Mouse (Mus musculus) erythroblast, embryonic 14.5 days (primary cell): Measurements from ENCODE around the gene Cdc42bpa. TPM values are rescaled to one million over a fixed set of nuclear protein-coding genes. Genes with fewer than 3 reads are reported as not detected.

ENCODE experiments used
- H3K27me3 ChIP-seq: 2 replicates; pipeline ENCODE4 v1.6.1; 2012; ENCODE audit warnings: inconsistent platforms; ENCODE audit not compliant: control insufficient read depth
- H3K36me3 ChIP-seq: 2 replicates; pipeline ENCODE4 v1.6.1; 2012; ENCODE audit warnings: mild to moderate bottlenecking, inconsistent platforms; ENCODE audit not compliant: control insufficient read depth
- H3K4me1 ChIP-seq: 2 replicates; pipeline ENCODE4 v1.6.1; 2012; ENCODE audit warnings: inconsistent platforms; ENCODE audit not compliant: control insufficient read depth
- H3K4me3 ChIP-seq: replicated peaks from 2 replicates; pipeline ENCODE3; 2012; ENCODE audit warnings: moderate library complexity, mild to moderate bottlenecking, inconsistent platforms
- H3K9me3 ChIP-seq: 2 replicates; pipeline ENCODE4 v1.6.1; 2012; ENCODE audit warnings: low read length, inconsistent platforms, mixed read lengths; ENCODE audit not compliant: control insufficient read depth
- GATA1 ChIP-seq: IDR thresholded peaks from 2 replicates; pipeline ENCODE4 v1.6.1; 2012; ENCODE audit warnings: low read length, inconsistent platforms, mixed read lengths
- TAL1 ChIP-seq: IDR thresholded peaks from 3 replicates; pipeline ENCODE4 v1.6.1; 2012; ENCODE audit warnings: low read length, inconsistent platforms, mixed read lengths
- polyA plus RNA-seq: library from polyadenylated mRNA; stranded (reverse); fragments of >175 nt; gene quantifications from 2 replicates; pipeline ENCODE4 v1.2.3, GENCODE M21; 2012

Cdc42bpa gene
- polyA plus RNA-seq, 1 experiment = 2.3 TPM

DNA sequence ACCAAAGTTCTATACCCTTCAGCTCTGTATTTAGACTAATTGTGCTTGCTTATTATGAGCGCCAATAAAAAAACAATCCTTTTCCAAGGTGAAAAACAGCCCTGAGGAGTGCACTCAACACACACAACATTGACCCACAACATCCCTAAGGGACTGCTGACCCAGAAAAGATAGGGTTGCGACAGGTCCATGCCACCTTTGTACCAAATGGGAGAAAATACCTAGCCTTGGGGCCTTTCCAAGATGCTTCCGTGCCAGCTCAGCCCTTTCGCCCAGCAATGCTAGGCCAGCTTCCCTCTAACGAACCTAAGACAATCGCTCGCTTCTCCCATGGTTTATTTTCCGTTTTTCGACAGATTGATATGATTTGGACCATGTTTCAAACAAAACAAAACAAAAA lies 236.2 kb downstream of the Cdc42bpa start:
- Histone ChIP-seq H3K36me3 (no peaks in the 10 kb centered on the region), H3K4me3 (peak overlapping the region; percentile 78), H3K4me1 (peaks cover 29% of the 10 kb centered on the region), H3K27me3 (peaks cover 10% of the 10 kb centered on the region), H3K9me3 (no peaks in the 10 kb centered on the region)
- TF ChIP-seq TAL1 = no peak

DNA sequence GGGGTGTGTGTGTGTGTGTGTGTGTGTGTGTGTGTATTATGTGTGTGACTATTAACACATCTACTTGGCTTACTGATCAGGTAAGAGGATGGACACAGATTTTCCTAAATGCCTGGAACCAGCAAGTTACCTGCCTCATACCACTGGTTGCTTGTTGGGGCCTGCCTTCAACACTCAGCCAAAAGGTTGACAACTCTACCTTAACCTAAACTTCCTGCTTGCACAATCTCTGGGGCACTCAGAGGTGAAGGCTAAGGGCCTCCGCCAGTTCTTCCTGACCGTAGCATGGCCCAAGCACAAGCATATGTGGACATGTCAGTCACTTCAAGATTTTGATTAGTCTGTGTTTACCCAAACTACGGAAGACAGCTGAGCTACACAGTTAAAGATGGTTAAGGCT lies 237.7 kb downstream of the Cdc42bpa start:
- H3K4me1 ChIP-seq = peaks cover 25% of the 10 kb centered on the region
- TF ChIP-seq TAL1 (no peak), GATA1 (no peak)

DNA sequence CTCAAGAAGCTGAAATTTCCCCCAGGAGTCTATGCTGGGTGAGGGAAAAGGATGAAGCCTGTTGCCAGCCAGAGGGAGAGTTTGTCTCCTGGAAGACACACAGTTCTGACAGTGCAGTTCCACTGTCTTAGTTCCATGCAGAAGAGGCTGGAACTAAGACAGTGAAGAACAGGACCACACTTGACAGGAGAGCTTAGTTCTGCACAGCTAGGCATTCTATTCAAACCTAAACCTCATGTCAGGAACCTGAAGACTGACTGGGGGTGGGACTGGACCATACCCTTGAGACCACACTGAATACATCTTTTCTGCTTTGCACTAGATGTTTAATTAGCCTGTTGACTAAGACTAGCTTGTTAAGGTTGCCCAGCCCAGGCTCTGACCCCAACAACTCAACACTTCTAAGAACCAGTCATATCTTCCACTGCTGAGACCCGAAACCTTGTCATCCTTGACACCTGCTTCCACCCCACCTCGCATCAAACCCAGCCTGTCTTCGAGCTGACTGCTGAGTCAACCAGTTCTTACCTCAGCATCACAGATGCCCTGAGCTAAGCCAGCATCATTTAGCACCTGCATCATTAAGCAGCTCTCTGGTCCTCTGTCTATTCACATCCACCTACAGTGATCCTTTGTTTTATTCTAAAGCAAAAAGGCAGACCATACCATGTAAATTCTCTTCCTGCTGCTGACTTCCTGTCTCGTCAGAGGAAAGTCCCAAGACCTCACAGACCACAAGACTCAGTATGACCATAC lies 238.9 kb downstream of the Cdc42bpa start, which contains the start of gene Coq8a:
TSS of gene Coq8a (minus strand) at position 644 of the 756 bp plus-strand sequence.
- H3K4me3 ChIP-seq = no peak within 1 kb of the TSS
- H3K36me3 ChIP-seq = no peaks in the 10 kb centered on the region
- peaks cover 22% of the 10 kb centered on the region for H3K4me1 ChIP-seq
- TF ChIP-seq GATA1 (no peak), TAL1 (no peak)
- H3K9me3 ChIP-seq = no peaks in the 10 kb centered on the region
- peaks cover 4% of the 10 kb centered on the region; the same call in 1 of the 2 replicates for H3K27me3 ChIP-seq

More for the DNA sequence above, 237.7 kb downstream of the Cdc42bpa start:
- Histone ChIP-seq H3K36me3 (no peaks in the 10 kb centered on the region), H3K4me3 (no peak overlapping the region), H3K27me3 (peaks cover 7% of the 10 kb centered on the region), H3K9me3 (no peaks in the 10 kb centered on the region)

DNA sequence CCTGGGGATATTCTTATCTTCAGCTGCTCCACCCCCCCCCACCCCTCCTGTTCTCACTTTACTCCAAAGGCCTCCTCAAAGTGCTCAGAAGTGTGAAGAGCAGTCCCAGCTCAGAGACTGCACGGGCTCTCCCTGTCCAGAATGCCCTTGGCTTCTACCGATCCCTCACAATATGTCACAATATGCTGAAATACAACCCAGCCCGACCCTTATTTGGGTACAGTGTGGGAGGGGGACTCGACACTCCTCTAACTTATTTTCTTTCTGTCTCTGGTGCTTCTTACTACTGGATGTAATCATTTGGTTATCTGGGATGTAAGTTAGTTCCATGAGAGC lies 239.4 kb downstream of the Cdc42bpa start:
- no peaks in the 10 kb centered on the region for H3K36me3 ChIP-seq
- no peak overlapping the region for H3K4me3 ChIP-seq
- H3K9me3 ChIP-seq = no peaks in the 10 kb centered on the region
- TF ChIP-seq TAL1 (no peak), GATA1 (no peak)
- peaks cover 17% of the 10 kb centered on the region for H3K4me1 ChIP-seq
- H3K27me3 ChIP-seq = no peaks in the 10 kb centered on the region

DNA sequence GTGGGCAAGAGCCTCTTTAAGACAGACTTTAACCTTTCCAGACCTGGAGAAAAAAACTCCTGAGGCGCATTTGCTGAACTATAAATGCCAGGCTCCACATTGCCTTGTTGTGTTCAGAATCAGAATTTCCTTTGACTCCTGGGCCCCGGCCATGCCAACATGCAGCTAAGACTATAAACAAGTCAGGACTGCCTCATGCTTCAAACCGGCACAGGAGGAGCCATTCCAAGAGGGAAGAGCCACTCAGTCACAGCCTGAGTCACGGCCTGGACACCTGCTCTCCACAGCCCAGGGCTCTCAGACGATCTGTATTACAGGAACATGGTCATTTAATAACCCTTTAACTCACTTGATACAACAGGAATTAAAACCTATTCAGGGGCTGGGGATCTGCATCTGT lies 240.4 kb downstream of the Cdc42bpa start:
- Histone ChIP-seq H3K9me3 (peaks cover 4% of the 10 kb centered on the region), H3K4me1 (peaks cover 7% of the 10 kb centered on the region), H3K36me3 (no peaks in the 10 kb centered on the region), H3K27me3 (no peaks in the 10 kb centered on the region), H3K4me3 (no peak overlapping the region)
- TF ChIP-seq TAL1 = no peak
- TF ChIP-seq GATA1 = no peak

DNA sequence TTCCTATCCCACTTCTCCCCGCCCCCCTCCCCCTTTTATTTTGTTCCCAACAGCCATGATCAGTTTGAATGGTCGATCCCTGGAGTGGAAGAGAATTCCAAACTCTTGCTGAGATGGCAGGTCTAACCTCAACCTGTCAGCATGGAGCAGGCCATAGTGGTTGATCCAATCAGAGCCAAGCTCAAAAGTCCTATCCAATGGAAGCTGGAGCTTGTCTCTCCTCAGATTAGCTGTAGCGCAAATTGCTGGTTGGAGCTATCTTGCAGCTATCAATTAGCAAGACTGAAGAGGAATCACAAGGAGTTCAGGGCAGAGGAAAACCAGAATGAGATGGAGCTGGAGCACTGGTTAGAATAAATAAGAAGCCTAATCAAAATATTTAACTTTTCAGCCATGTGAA lies 248.1 kb downstream of the Cdc42bpa start:
- TF ChIP-seq TAL1 (no peak), GATA1 (no peak)
- peaks cover 4% of the 10 kb centered on the region for H3K9me3 ChIP-seq
- H3K27me3 ChIP-seq = no peaks in the 10 kb centered on the region
- H3K36me3 ChIP-seq = no peaks in the 10 kb centered on the region
- no peaks in the 10 kb centered on the region for H3K4me1 ChIP-seq
- no peak overlapping the region for H3K4me3 ChIP-seq

DNA sequence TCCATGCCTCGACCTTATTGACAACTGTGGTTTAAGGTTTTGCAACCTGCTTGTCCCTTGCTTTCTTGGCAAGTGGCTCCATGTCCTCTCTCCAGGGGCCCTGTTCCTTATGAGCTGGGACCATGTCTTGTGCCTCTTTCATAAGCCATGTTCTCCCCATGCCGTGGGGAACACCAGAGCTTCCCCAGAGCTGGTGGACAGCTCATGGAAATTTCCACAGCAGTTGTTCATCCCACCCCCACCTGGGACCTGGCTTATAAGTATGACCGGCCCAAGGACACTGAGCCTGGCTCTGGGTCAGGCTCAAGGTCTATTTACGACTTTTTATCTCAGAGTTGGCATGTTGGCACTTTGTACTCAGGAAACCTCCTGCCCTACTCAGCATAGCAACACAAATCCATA lies 249.8 kb downstream of the Cdc42bpa start:
- Histone ChIP-seq H3K9me3 (peaks cover 1% of the 10 kb centered on the region), H3K36me3 (no peaks in the 10 kb centered on the region), H3K4me1 (no peaks in the 10 kb centered on the region), H3K27me3 (no peaks in the 10 kb centered on the region), H3K4me3 (no peak overlapping the region)
- TF ChIP-seq GATA1 (no peak), TAL1 (no peak)

DNA sequence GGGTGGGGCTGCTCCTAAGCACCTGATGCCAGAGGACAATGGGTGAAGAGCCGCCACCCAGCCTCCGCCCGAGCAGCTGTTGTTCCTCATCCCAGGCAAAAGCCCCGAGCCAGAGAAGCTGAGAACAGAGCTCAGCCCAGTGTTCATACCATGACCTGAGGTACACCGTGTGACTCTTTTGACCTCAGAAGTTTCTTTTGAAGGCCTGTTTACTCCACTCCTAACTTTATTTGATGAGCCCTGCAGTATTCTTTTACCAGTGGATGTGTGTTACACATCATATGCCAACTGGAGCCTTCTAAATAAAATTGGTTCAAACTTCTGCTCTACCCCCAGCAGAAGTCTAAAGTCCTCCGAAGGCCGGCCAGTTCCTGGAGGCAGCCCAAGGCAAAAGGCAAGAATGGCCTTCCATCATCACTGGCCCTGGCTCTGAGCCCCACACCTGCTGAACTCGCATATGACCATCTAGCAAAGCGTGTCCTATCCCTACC lies 250.6 kb downstream of the Cdc42bpa start:
- Histone ChIP-seq H3K27me3 (no peaks in the 10 kb centered on the region), H3K4me1 (no peaks in the 10 kb centered on the region), H3K9me3 (no peaks in the 10 kb centered on the region), H3K4me3 (no peak overlapping the region), H3K36me3 (no peaks in the 10 kb centered on the region)
- no peak for TF ChIP-seq GATA1
- no peak for TF ChIP-seq TAL1

DNA sequence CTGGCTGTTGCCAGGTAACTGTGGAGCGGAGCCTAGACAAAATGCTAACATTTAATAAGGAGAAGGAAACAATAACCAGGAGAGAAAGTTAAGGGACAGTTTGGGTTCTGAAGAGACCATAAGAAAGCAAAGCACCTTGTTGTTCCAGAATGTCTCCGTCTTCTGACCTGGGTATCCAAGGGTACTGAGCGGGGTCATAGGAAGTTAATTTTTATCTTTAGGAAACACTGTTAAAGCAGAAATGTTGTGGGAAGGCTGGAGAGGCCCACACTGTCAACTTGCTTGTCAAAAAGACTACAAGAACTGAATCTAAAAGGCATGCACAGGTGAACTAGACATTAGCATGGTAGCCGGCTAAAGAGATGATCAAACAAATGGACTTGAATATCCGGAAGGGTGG lies 252.6 kb downstream of the Cdc42bpa start:
- Histone ChIP-seq H3K4me1 (no peaks in the 10 kb centered on the region), H3K9me3 (no peaks in the 10 kb centered on the region), H3K36me3 (no peaks in the 10 kb centered on the region), H3K27me3 (no peaks in the 10 kb centered on the region), H3K4me3 (no peak overlapping the region)
- TF ChIP-seq GATA1 = no peak
- no peak for TF ChIP-seq TAL1
